Mouse (Mus musculus) cerebellum, postnatal 4 days (tissue): Measurements from ENCODE around the gene Prim2.
A peak's percentile ranks its signal among the peaks of the same experiment; 100 is the strongest.

Experiments used
- DNase-seq, 2 experiments: peaks; one replicate each; pipeline ENCODE4 v3.0.0; 2022; ENCODE audit warnings: low spot score in 2 of 2, mixed read lengths in 1 of 2

The Prim2 gene

GRCm38 (mm10) chr1:33669708-33670141 lies at the start of gene Prim2:
Gene Prim2 (minus strand): TSS chr1:33669795.
- peak; percentile 80 to 91 for DNase-seq

- no peak for DNase-seq
These were observed 48.0 kb upstream of the Prim2 start for GRCm38 (mm10) chr1:33717636-33718035.

DNA sequence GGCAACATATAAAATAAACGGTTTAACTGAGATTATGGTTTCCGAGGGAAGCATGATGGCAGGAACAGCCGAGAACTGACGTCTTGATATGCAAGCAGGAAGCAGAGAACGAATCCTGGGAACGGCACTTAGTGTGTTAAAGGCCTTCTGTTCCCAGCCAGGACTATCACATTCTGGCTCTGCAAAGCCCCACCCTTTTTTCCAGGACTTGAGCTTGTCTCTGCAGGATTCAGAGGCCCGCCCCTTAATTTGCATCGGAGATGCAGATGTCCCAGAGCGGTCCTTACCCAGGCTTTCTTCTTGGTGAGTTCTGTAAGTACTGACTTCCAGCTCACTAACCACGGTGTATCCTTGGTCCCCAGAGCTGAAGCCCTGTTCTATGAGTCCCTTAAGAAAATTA lies 45.2 kb upstream of the Prim2 start:
- no peak for DNase-seq

- DNase-seq: no peak
These were observed 42.4 kb upstream of the Prim2 start for GRCm38 (mm10) chr1:33712026-33712425.

GRCm38 (mm10) chr1:33709615-33710014 lies 40.0 kb upstream of the Prim2 start:
- DNase-seq: no peak

DNA sequence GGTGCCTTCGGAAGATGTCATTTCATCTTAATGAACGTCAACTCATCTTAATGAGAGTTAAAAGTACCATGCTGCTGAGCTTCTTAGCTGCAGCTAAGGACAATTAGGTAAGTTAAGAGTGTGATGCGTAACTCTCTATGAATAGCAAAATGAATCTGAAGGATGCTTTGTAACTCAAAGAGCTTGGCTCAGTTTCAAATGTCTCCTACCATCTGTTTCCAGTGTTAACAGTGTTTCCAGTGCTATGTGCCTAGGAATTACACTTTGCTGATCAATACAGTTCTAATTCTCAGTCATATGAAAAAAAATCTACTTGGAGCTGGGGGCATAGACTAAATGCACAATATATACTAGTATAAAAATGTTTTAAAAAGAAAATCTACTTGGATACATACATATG lies 31.6 kb upstream of the Prim2 start:
- no peak for DNase-seq

GRCm38 (mm10) chr1:33696016-33696415 lies 26.4 kb upstream of the Prim2 start:
- no peak for DNase-seq

DNA sequence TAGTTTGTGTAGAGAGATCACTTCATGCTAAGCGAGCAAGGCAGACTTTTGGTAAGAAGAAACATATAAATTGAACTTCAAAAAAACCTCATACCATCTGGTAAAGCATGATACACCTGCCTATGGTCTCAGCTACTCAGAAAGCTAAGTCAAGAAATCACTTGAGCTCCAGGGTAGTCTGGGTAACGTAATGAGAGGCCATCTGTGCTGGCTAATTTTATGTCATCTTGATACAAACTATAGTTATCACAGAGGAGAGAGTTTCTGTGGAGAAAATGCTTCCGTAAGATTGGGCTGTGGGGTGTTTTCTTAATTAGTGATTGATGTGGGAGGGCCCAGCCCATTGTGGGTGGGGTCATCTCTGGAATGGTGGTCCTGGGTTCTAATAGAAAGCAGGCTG lies 24.3 kb upstream of the Prim2 start:
- DNase-seq: no peak

GRCm38 (mm10) chr1:33690087-33690448 lies 20.5 kb upstream of the Prim2 start:
- no peak for DNase-seq

- no peak for DNase-seq
These were observed 20.0 kb upstream of the Prim2 start for GRCm38 (mm10) chr1:33689446-33690086.

DNA sequence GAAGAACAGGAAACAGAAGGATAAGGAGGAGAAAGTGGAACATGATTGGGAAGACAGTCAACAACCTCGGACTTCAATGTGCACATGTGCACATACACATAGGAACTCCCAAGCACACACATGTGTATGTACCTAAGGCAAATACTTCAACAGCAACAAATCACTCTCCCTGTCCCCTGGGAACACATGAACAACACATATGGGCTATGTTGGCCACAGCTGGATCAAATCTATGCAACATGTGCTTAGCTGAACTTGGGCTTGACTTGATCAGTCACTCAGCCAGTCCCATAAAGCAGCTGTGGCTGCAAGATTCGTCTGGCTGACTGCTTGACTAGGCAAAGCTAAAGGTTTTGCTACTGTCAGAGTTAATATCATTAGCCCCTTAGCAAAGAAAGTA lies 19.2 kb upstream of the Prim2 start:
- no peak for DNase-seq

GRCm38 (mm10) chr1:33684459-33684858 lies 14.9 kb upstream of the Prim2 start:
- no peak for DNase-seq

- DNase-seq: no peak
These were observed 11.3 kb upstream of the Prim2 start for GRCm38 (mm10) chr1:33680890-33681289.

- DNase-seq: no peak
These were observed 10.8 kb upstream of the Prim2 start for GRCm38 (mm10) chr1:33680435-33680834.

- no peak for DNase-seq
These were observed 3.8 kb upstream of the Prim2 start for GRCm38 (mm10) chr1:33673158-33673960.

DNA sequence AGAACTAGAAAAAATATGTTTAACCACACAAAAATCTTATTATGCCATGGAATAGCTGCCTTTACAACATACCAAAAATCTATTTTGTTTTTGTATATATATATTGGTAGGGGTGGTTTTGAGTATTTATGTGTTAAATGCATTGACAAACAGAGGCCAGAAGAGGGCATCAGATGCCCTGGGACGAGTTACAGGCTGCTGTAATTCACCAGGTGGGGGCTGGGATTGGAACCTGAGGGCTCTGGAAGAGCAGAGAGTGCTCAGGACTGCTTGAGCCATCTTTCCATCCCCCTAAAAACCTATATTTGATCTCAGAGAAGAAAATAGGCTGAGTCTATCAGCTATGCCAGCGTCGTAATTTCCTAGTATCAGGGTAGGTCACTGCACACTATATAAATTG lies 2.9 kb upstream of the Prim2 start:
- peak in 1 of 2 experiments; percentile 31 for DNase-seq

GRCm38 (mm10) chr1:33672083-33672482 lies 2.5 kb upstream of the Prim2 start:
- no peak for DNase-seq

GRCm38 (mm10) chr1:33671441-33671840 lies 1.8 kb upstream of the Prim2 start:
- no peak for DNase-seq

- peak in 1 of 2 experiments; percentile 48 for DNase-seq
These were observed 595 bp upstream of the Prim2 start for GRCm38 (mm10) chr1:33670164-33670616.

- DNase-seq: no peak
These were observed 5.9 kb downstream of the Prim2 start for GRCm38 (mm10) chr1:33663605-33664117.

GRCm38 (mm10) chr1:33663163-33663562 lies 6.4 kb downstream of the Prim2 start:
- no peak for DNase-seq

DNA sequence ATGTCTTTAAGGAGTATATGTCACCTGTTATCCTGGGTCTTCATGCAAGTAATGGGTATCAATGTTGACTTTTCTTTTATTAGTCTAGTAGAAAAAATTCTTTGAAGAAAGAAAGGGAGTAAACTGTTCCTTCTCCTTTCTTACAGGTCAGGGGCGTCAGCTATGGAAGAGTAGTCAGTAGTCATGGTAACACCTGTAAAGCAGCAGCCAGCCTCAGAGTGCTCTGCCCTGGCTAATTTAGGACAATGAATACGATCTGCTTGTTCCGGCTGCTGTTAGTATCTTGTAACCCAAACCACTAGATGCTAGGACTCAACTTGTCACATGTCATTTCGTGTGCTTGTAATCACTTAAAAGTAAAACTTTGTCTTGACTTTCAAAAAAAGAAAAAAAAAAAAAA lies 11.3 kb downstream of the Prim2 start:
- no peak for DNase-seq

GRCm38 (mm10) chr1:33657574-33658149 lies 11.9 kb downstream of the Prim2 start:
- no peak for DNase-seq
